Comparison of ENCODE assay signal across 27 mouse cellular contexts in genomic region chr1:182587706-182588105, GRCm38 (mm10). TPM values are rescaled to one million over a fixed set of nuclear protein-coding genes. Genes with fewer than 3 reads are reported as not detected.
"Had no signal": no experiment of that assay in that cellular context is flagged by ENCODE, and none has a peak within 500 bp of the region (broad histone marks: within the 10 kb centered on the region; RNA-seq: fewer than 3 reads in every experiment).

No protein-coding gene starts in this region.

- DNase-seq: gastrocnemius, adult 2 months; gastrocnemius, postnatal 10 days; gastrocnemius, postnatal 25 days; heart, adult 18-20 months; heart, postnatal 10 days; heart, postnatal 4 days; kidney, adult 11 months; kidney, adult 2 months; kidney, adult 9 months; kidney, postnatal 14 days; kidney, postnatal 36 days; layer of hippocampus, adult 9-11 months; layer of hippocampus, postnatal 36 days had no signal

- H3K4me2 ChIP-seq: heart, embryonic 11.5 days; hindbrain, embryonic 12.5 days; hindbrain, embryonic 15.5 days; kidney, embryonic 15.5 days; limb, embryonic 12.5 days had no signal

- ATAC-seq: hindbrain, postnatal 0 days; intestine, embryonic 16.5 days had no signal

- H3K27me3 ChIP-seq: hindbrain, embryonic 12.5 days; hindbrain, embryonic 15.5 days had no signal

- H3K9ac ChIP-seq: hindbrain, embryonic 12.5 days; hindbrain, embryonic 15.5 days; kidney, embryonic 15.5 days; limb, embryonic 12.5 days; liver, embryonic 14.5 days had no signal

- H3K27ac ChIP-seq: gastrocnemius, adult 2 months; hindbrain, embryonic 10.5 days; hindbrain, embryonic 12.5 days; hindbrain, embryonic 15.5 days; hindbrain, postnatal 0 days; kidney, embryonic 15.5 days; kidney, postnatal 0 days; left cerebral cortex, adult 2 months; limb, embryonic 10.5 days; limb, embryonic 12.5 days; liver, embryonic 14.5 days had no signal

- H3K36me3 ChIP-seq: hindbrain, embryonic 10.5 days; hindbrain, embryonic 12.5 days; hindbrain, embryonic 15.5 days; kidney, embryonic 15.5 days; limb, embryonic 10.5 days; limb, embryonic 12.5 days had no signal

- H3K4me1 ChIP-seq: hindbrain, embryonic 15.5 days had no signal

- H3K9me3 ChIP-seq: hindbrain, embryonic 10.5 days; hindbrain, embryonic 12.5 days; hindbrain, embryonic 15.5 days; kidney, embryonic 15.5 days; limb, embryonic 10.5 days; limb, embryonic 12.5 days had no signal

- H3K4me3 ChIP-seq: gastrocnemius, adult 2 months; hindbrain, embryonic 10.5 days; hindbrain, embryonic 12.5 days; hindbrain, embryonic 15.5 days; kidney, embryonic 15.5 days; left cerebral cortex, adult 2 months; limb, embryonic 10.5 days; limb, embryonic 12.5 days had no signal

RNA-seq across cellular contexts. Expression of gene Capn8, which starts 22.9 kb away (rescaled TPM):
- polyA plus RNA-seq: heart, embryonic 11.5 days; heart, embryonic 14.5 days; heart, embryonic 16.5 days; hindbrain, embryonic 12.5 days; hindbrain, embryonic 15.5 days; hindbrain, postnatal 0 days; kidney, embryonic 15.5 days; limb, embryonic 10.5 days; limb, embryonic 12.5 days had no signal
